Mouse (Mus musculus): ENCODE measurements around the gene Baiap2.
A peak's percentile ranks its signal among the peaks of the same experiment; 100 is the strongest.

Baiap2 gene

DNA sequence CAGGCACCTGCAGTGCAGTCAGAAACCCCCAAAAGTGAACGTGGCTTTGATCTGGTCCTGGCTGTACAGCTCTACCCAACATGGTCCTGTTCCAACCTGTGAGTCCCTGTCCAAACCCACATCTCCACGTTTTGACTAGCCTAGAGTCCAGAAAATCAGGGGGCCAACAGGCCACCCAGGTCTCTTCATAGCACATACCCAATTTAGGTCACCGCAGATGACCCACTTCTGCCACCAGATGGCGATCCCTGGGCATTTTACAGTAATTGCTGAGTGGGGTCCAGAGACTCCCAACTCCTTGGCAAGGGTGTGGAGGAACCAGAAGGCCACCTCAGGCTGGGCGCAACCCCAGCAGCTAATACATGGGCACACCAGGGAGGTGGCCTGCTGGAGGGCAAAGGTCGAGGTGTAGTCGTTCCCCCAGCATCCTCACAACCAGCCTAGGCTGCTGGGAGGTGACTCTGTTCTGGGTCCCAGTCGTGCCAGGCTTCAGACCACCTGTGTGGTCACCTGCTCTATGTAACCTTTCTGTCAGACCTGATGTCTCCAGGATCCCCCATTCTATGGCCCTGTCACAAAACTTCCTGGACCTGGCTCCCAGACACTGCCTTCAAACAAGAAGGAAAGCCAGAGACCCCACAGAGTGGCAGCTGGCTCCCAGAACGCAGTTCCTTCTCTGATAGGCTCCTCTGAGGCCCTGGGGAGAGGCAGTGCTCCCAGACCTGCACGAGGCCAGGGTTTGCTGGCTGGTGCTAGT lies 87.8 kb downstream of the Baiap2 start:
- TF ChIP-seq NANOG (IDR thresholded peaks at IDR 0.05; ENCODE audit: borderline replicate concordance, low read length), result no peak
- TF ChIP-seq CTCF (conservative IDR thresholded peaks at IDR 0.05; ENCODE audit: low read length), result peak; percentile 61
- Histone ChIP-seq H3K4me3 (replicated peaks; ENCODE audit: low read length) (no peak overlapping the region), H3K27me3 (ENCODE audit: insufficient read depth, low read length) (0 out of 2 replicates have a peak, but pooled peaks cover 5% of the 10 kb centered on the region), H3K36me3 (ENCODE audit: insufficient read depth, low read length) (no peaks in the 10 kb centered on the region), H3K9me3 (ENCODE audit: low read length) (no peaks in the 10 kb centered on the region), H3K4me1 (replicated peaks; ENCODE audit: low read depth, low read length) (peaks cover 44% of the 10 kb centered on the region)

GRCm38 (mm10) chr11:120032052-120032451 lies 89.5 kb downstream of the Baiap2 start:
- Histone ChIP-seq H3K4me1 (replicated peaks; ENCODE audit: low read depth, low read length) (peaks cover 49% of the 10 kb centered on the region), H3K27me3 (ENCODE audit: insufficient read depth, low read length) (peaks cover 10% of the 10 kb centered on the region; the same call in 1 of the 2 replicates), H3K36me3 (ENCODE audit: insufficient read depth, low read length) (no peaks in the 10 kb centered on the region), H3K9me3 (ENCODE audit: low read length) (no peaks in the 10 kb centered on the region), H3K4me3 (replicated peaks; ENCODE audit: low read length) (no peak overlapping the region)
- TF ChIP-seq POU5F1 (IDR thresholded peaks at IDR 0.05; ENCODE audit: borderline replicate concordance, low read length) (no peak), NANOG (IDR thresholded peaks at IDR 0.05; ENCODE audit: borderline replicate concordance, low read length) (no peak), CTCF (conservative IDR thresholded peaks at IDR 0.05; ENCODE audit: low read length) (no peak)

DNA sequence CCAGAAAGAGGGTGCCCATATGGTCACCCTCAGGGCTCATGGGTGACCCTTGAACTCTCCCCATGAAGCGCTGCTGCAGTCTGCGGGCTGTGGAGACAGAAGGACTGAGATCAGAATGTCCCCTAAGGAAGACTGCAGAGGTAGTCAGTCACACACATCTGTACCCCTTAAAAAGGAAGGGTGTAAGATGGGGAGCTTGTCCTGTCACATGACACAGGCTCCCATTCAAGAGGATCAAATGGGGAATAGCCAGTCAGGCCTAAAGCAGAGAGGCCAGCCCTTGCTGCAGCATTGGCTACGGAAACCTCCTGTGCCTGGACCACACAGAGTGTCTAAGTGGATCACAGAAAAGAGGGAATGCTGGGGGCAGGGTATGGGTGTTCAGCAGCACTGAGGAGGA lies 90.9 kb downstream of the Baiap2 start:
- Histone ChIP-seq H3K4me3 (replicated peaks; ENCODE audit: low read length) (no peak overlapping the region), H3K27me3 (ENCODE audit: insufficient read depth, low read length) (peaks cover 12% of the 10 kb centered on the region; the same call in 1 of the 2 replicates), H3K9me3 (ENCODE audit: low read length) (no peaks in the 10 kb centered on the region), H3K4me1 (replicated peaks; ENCODE audit: low read depth, low read length) (peaks cover 54% of the 10 kb centered on the region), H3K36me3 (ENCODE audit: insufficient read depth, low read length) (no peaks in the 10 kb centered on the region)
- no peak for TF ChIP-seq NANOG (IDR thresholded peaks at IDR 0.05; ENCODE audit: borderline replicate concordance, low read length)
- TF ChIP-seq CTCF (conservative IDR thresholded peaks at IDR 0.05; ENCODE audit: low read length), result no peak
- TF ChIP-seq POU5F1 (IDR thresholded peaks at IDR 0.05; ENCODE audit: borderline replicate concordance, low read length), result no peak

GRCm38 (mm10) chr11:120034306-120034705 lies 91.7 kb downstream of the Baiap2 start:
- no peaks in the 10 kb centered on the region for H3K36me3 ChIP-seq (ENCODE audit: insufficient read depth, low read length)
- no peak overlapping the region for H3K4me3 ChIP-seq (replicated peaks; ENCODE audit: low read length)
- peaks cover 12% of the 10 kb centered on the region; the same call in 1 of the 2 replicates for H3K27me3 ChIP-seq (ENCODE audit: insufficient read depth, low read length)
- peaks cover 49% of the 10 kb centered on the region for H3K4me1 ChIP-seq (replicated peaks; ENCODE audit: low read depth, low read length)
- no peak for TF ChIP-seq POU5F1 (IDR thresholded peaks at IDR 0.05; ENCODE audit: borderline replicate concordance, low read length)
- H3K9me3 ChIP-seq (ENCODE audit: low read length), result no peaks in the 10 kb centered on the region

DNA sequence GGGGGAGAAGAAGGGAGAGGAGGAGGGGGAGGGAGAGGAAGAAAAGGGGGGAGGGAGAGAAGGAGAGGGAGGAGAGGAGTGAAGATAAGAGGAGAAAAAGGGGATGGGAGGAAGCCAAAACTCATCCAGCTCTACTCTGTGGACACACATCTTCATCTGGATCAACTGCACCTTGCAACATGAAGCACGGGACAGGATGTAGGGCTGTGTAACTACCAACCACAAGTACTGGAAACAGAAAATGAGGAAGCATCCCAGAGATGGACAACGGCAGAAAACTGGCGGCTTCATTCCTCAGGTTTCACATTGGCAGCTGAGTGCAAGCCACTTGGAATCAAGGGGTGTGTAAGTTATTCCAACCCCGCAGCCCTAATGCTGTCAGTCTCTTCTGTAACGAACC lies 92.2 kb downstream of the Baiap2 start:
- Histone ChIP-seq H3K9me3 (ENCODE audit: low read length) (no peaks in the 10 kb centered on the region), H3K4me1 (replicated peaks; ENCODE audit: low read depth, low read length) (peaks cover 47% of the 10 kb centered on the region), H3K36me3 (ENCODE audit: insufficient read depth, low read length) (no peaks in the 10 kb centered on the region), H3K4me3 (replicated peaks; ENCODE audit: low read length) (no peak overlapping the region), H3K27me3 (ENCODE audit: insufficient read depth, low read length) (peaks cover 12% of the 10 kb centered on the region; the same call in 1 of the 2 replicates)
- TF ChIP-seq CTCF (conservative IDR thresholded peaks at IDR 0.05; ENCODE audit: low read length), result no peak
- no peak for TF ChIP-seq NANOG (IDR thresholded peaks at IDR 0.05; ENCODE audit: borderline replicate concordance, low read length)
- TF ChIP-seq POU5F1 (IDR thresholded peaks at IDR 0.05; ENCODE audit: borderline replicate concordance, low read length), result no peak

GRCm38 (mm10) chr11:120039581-120039980 lies 97.0 kb downstream of the Baiap2 start:
- Histone ChIP-seq H3K27me3 (ENCODE audit: insufficient read depth, low read length) (peaks cover 7% of the 10 kb centered on the region), H3K9me3 (ENCODE audit: low read length) (no peaks in the 10 kb centered on the region), H3K4me1 (replicated peaks; ENCODE audit: low read depth, low read length) (peaks cover 49% of the 10 kb centered on the region), H3K36me3 (ENCODE audit: insufficient read depth, low read length) (no peaks in the 10 kb centered on the region), H3K4me3 (replicated peaks; ENCODE audit: low read length) (no peak overlapping the region)
- TF ChIP-seq NANOG (IDR thresholded peaks at IDR 0.05; ENCODE audit: borderline replicate concordance, low read length), result no peak
- TF ChIP-seq POU5F1 (IDR thresholded peaks at IDR 0.05; ENCODE audit: borderline replicate concordance, low read length), result no peak
- no peak for TF ChIP-seq CTCF (conservative IDR thresholded peaks at IDR 0.05; ENCODE audit: low read length)

DNA sequence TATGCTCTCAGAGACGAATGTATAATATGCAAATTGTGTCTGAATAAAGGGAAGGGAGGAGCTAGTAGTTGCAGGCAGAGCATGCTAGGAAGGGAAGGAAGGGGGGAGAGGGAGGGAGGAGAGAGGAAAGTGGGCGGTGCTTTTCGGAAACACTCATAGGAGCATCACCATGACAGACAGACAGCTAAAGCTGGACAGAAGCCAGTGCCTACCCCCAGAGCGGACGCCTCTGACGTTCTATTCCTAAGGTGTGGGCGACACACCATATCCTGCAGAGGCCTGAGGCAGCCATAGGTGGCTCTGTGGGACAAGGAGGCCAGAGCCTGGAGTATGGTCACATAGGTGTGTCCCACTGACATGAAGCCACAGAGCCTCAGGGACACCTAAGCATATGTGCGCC lies 97.9 kb downstream of the Baiap2 start:
- Histone ChIP-seq H3K36me3 (ENCODE audit: insufficient read depth, low read length) (no peaks in the 10 kb centered on the region), H3K27me3 (ENCODE audit: insufficient read depth, low read length) (peaks cover 13% of the 10 kb centered on the region), H3K4me1 (replicated peaks; ENCODE audit: low read depth, low read length) (peaks cover 41% of the 10 kb centered on the region), H3K4me3 (replicated peaks; ENCODE audit: low read length) (no peak overlapping the region), H3K9me3 (ENCODE audit: low read length) (no peaks in the 10 kb centered on the region)
- TF ChIP-seq NANOG (IDR thresholded peaks at IDR 0.05; ENCODE audit: borderline replicate concordance, low read length), result no peak
- TF ChIP-seq CTCF (conservative IDR thresholded peaks at IDR 0.05; ENCODE audit: low read length), result no peak
- TF ChIP-seq POU5F1 (IDR thresholded peaks at IDR 0.05; ENCODE audit: borderline replicate concordance, low read length), result no peak

GRCm38 (mm10) chr11:120041191-120042123 lies 98.9 kb downstream of the Baiap2 start:
- peaks cover 23% of the 10 kb centered on the region for H3K27me3 ChIP-seq (ENCODE audit: insufficient read depth, low read length)
- peaks cover 3% of the 10 kb centered on the region; the same call in 1 of the 2 replicates for H3K9me3 ChIP-seq (ENCODE audit: low read length)
- H3K36me3 ChIP-seq (ENCODE audit: insufficient read depth, low read length), result no peaks in the 10 kb centered on the region
- H3K4me3 ChIP-seq (replicated peaks; ENCODE audit: low read length), result no peak overlapping the region
- TF ChIP-seq NANOG (IDR thresholded peaks at IDR 0.05; ENCODE audit: borderline replicate concordance, low read length), result no peak
- TF ChIP-seq POU5F1 (IDR thresholded peaks at IDR 0.05; ENCODE audit: borderline replicate concordance, low read length), result no peak
- no peak for TF ChIP-seq CTCF (conservative IDR thresholded peaks at IDR 0.05; ENCODE audit: low read length)
- peaks cover 43% of the 10 kb centered on the region for H3K4me1 ChIP-seq (replicated peaks; ENCODE audit: low read depth, low read length)

Measured in E14TG2a.4 (cell line).